In genomic region chr13:22044432-22045155, GRCm38 (mm10) we compare ENCODE assay signal across 10 mouse cellular contexts. TPM values are rescaled to one million over a fixed set of nuclear protein-coding genes. Genes with fewer than 3 reads are reported as not detected.
DNase-seq lines count a peak whose midpoint lies in the region; ATAC-seq and TF ChIP-seq lines count a peak whose summit lies in the region.
"Had no signal": no experiment of that assay in that cellular context is flagged by ENCODE, and none has a peak within 500 bp of the region (broad histone marks: within the 10 kb centered on the region; RNA-seq: fewer than 3 reads in every experiment).

No protein-coding gene starts in this region.

- ATAC-seq in heart, embryonic 12.5 days (ENCODE audit: insufficient number of reproducible peaks, low FRiP score), result no peak
- ATAC-seq in lung, embryonic 16.5 days (ENCODE audit: low read depth), result no peak
- ATAC-seq in intestine, postnatal 0 days, result no peak
- ATAC-seq in midbrain, embryonic 15.5 days (replicated peaks), result no peak

- H3K27ac ChIP-seq in heart, embryonic 12.5 days (ENCODE audit: poor library complexity, severe bottlenecking), result no peak overlapping the region
- no peak overlapping the region; the same call in 1 of the 2 replicates for H3K27ac ChIP-seq in lung, embryonic 16.5 days (ENCODE audit: low read length)
- H3K27ac ChIP-seq in intestine, postnatal 0 days (ENCODE audit: low read depth, low read length), result no peak overlapping the region
- peak overlapping the region; percentile 85; the same call in 1 of the 2 replicates for H3K27ac ChIP-seq in midbrain, embryonic 15.5 days

- H3K9me3 ChIP-seq in heart, embryonic 12.5 days (replicated peaks), result no peaks in the 10 kb centered on the region
- H3K9me3 ChIP-seq in lung, embryonic 16.5 days (ENCODE audit: control insufficient read depth, low read length), result no peaks in the 10 kb centered on the region
- H3K9me3 ChIP-seq in intestine, postnatal 0 days (ENCODE audit: control insufficient read depth), result no peaks in the 10 kb centered on the region
- H3K9me3 ChIP-seq in midbrain, embryonic 15.5 days, result no peaks in the 10 kb centered on the region
- H3K9me3 ChIP-seq: hindbrain, embryonic 13.5 days had no signal

- no peak overlapping the region for H3K4me3 ChIP-seq in heart, embryonic 12.5 days
- peak overlapping the region; percentile 47 for H3K4me3 ChIP-seq in lung, embryonic 16.5 days (ENCODE audit: low read length)
- H3K4me3 ChIP-seq in intestine, postnatal 0 days (ENCODE audit: low read depth, low read length), result no peak overlapping the region
- no peak overlapping the region for H3K4me3 ChIP-seq in midbrain, embryonic 15.5 days

- no peak for DNase-seq in heart, postnatal 10 days
- no peak for DNase-seq in lung, postnatal 14 days
- DNase-seq in left cerebral cortex, adult 8-10 months (ENCODE audit: low spot score in 2 of 2), result no peak
- no peak for DNase-seq in layer of hippocampus, postnatal 10 days (ENCODE audit: low spot score in 2 of 2)
- DNase-seq: cerebellum, adult 9-11 months had no signal

- TF ChIP-seq CTCF in intestine, postnatal 0 days (IDR thresholded peaks at IDR 0.05; ENCODE audit: low read depth), result no peak

- WGBS in heart, embryonic 12.5 days, result 89% methylated on average over 6 of the region's 6 CpGs
- WGBS in lung, embryonic 16.5 days, result 85% methylated on average over 6 of the region's 6 CpGs
- WGBS in intestine, postnatal 0 days, result 90% methylated on average over 6 of the region's 6 CpGs
- 90% methylated on average over 6 of the region's 6 CpGs for WGBS in midbrain, embryonic 15.5 days

- no peaks in the 10 kb centered on the region for H3K36me3 ChIP-seq in heart, embryonic 12.5 days
- H3K36me3 ChIP-seq in lung, embryonic 16.5 days (ENCODE audit: control insufficient read depth, insufficient read depth, low read length), result no peaks in the 10 kb centered on the region
- H3K36me3 ChIP-seq in intestine, postnatal 0 days (ENCODE audit: control insufficient read depth, insufficient read depth), result no peaks in the 10 kb centered on the region
- no peaks in the 10 kb centered on the region for H3K36me3 ChIP-seq in midbrain, embryonic 15.5 days (replicated peaks)
- H3K36me3 ChIP-seq: hindbrain, embryonic 13.5 days had no signal

- H3K4me1 ChIP-seq in heart, embryonic 12.5 days (replicated peaks), result peaks cover 14% of the 10 kb centered on the region; the same call in 1 of the 2 replicates
- peaks cover 20% of the 10 kb centered on the region for H3K4me1 ChIP-seq in lung, embryonic 16.5 days (replicated peaks; ENCODE audit: control insufficient read depth, insufficient read depth, low read length)
- H3K4me1 ChIP-seq in intestine, postnatal 0 days (replicated peaks; ENCODE audit: control insufficient read depth, insufficient read depth, low read length), result 0 out of 2 replicates have a peak, but pooled peaks cover 5% of the 10 kb centered on the region
- peaks cover 37% of the 10 kb centered on the region for H3K4me1 ChIP-seq in midbrain, embryonic 15.5 days

- intact Hi-C loops in heart, postnatal 10 days (cut with DNase I), result loop anchor here (5.0 to 10.0 kb wide), 5 partner anchors 1360 to 1703 kb away; partner anchors contain the start of genes Hist1h2af, Hist1h2bb, Hist1h3c and Hist1h4d

- no peak overlapping the region for H3K9ac ChIP-seq in heart, embryonic 12.5 days
- peak overlapping the region; percentile 35; the same call in 1 of the 2 replicates for H3K9ac ChIP-seq in lung, embryonic 16.5 days (ENCODE audit: low read length)
- no peak overlapping the region for H3K9ac ChIP-seq in intestine, postnatal 0 days (ENCODE audit: low read depth, low read length)
- H3K9ac ChIP-seq in midbrain, embryonic 15.5 days, result no peak overlapping the region
- H3K9ac ChIP-seq: hindbrain, embryonic 13.5 days had no signal

- H3K27me3 ChIP-seq in heart, embryonic 12.5 days (replicated peaks), result no peaks in the 10 kb centered on the region
- no peaks in the 10 kb centered on the region for H3K27me3 ChIP-seq in lung, embryonic 16.5 days (ENCODE audit: control insufficient read depth, insufficient read depth, low read depth, low read length)
- H3K27me3 ChIP-seq in intestine, postnatal 0 days (replicated peaks; ENCODE audit: control insufficient read depth, insufficient read depth, low read length), result no peaks in the 10 kb centered on the region
- H3K27me3 ChIP-seq in midbrain, embryonic 15.5 days (replicated peaks), result no peaks in the 10 kb centered on the region
- H3K27me3 ChIP-seq: hindbrain, embryonic 13.5 days had no signal

- H3K4me2 ChIP-seq in heart, embryonic 12.5 days, result peak overlapping the region; percentile 2; the same call in 1 of the 2 replicates
- peak overlapping the region; percentile 60 for H3K4me2 ChIP-seq in lung, embryonic 16.5 days (ENCODE audit: low read depth, low read length)
- H3K4me2 ChIP-seq in intestine, postnatal 0 days (replicated peaks; ENCODE audit: low read depth), result 0 out of 2 replicates have a peak overlapping the region, but pooled peaks have one; percentile 70
- peak overlapping the region; percentile 87; the same call in 1 of the 2 replicates for H3K4me2 ChIP-seq in midbrain, embryonic 15.5 days

RNA-seq across cellular contexts. Expression of gene Hist1h2bj, which starts 1.6 kb away (rescaled TPM):
- 3.4 and 6.2 TPM in 2 replicates for polyA plus RNA-seq in heart, embryonic 12.5 days (2016; fragmentation: Nextera tagmentation; extraction: Ambion mirVana)
- total RNA-seq in heart, postnatal 10 days (2021), result 100 to 1,000 TPM; 116 to 123 TPM
- 12.9 and 16.4 TPM in 2 replicates for polyA plus RNA-seq in lung, embryonic 16.5 days (2015; fragmentation: Nextera tagmentation; extraction: Ambion mirVana)
- polyA plus RNA-seq in intestine, postnatal 0 days (2015; fragmentation: Nextera tagmentation; extraction: Ambion mirVana), result 2.3 and 4.1 TPM in 2 replicates
- polyA plus RNA-seq in midbrain, embryonic 15.5 days (2015; fragmentation: Nextera tagmentation; extraction: Ambion mirVana), result 2.9 and 3.0 TPM in 2 replicates
- 10 to 100 TPM in 2 of 4 experiments, 1 to 10 TPM in 2; 7.2 to 11.6 (median 10.4) TPM for total RNA-seq in left cerebral cortex, adult 8-10 months (2022)
- total RNA-seq in layer of hippocampus, postnatal 10 days (2021), result 10 to 100 TPM; 29.4 to 36.1 TPM

RNA-seq across cellular contexts. Expression of gene Hist1h2ag, which starts 1.9 kb away (rescaled TPM):
- polyA plus RNA-seq in heart, embryonic 12.5 days (2016; fragmentation: Nextera tagmentation; extraction: Ambion mirVana), result 11.6 and 14.5 TPM in 2 replicates
- total RNA-seq in heart, postnatal 10 days (2021), result 100 to 1,000 TPM; 142 to 176 TPM
- 36.8 and 53.7 TPM in 2 replicates for polyA plus RNA-seq in lung, embryonic 16.5 days (2015; fragmentation: Nextera tagmentation; extraction: Ambion mirVana)
- polyA plus RNA-seq in intestine, postnatal 0 days (2015; fragmentation: Nextera tagmentation; extraction: Ambion mirVana), result 12.9 and 16.0 TPM in 2 replicates
- polyA plus RNA-seq in midbrain, embryonic 15.5 days (2015; fragmentation: Nextera tagmentation; extraction: Ambion mirVana), result 5.4 and 6.8 TPM in 2 replicates
- total RNA-seq in left cerebral cortex, adult 8-10 months (2022), result 10 to 100 TPM in 3 of 4 experiments, 1 to 10 TPM in 1; 9.0 to 26.2 (median 21.0) TPM
- total RNA-seq in layer of hippocampus, postnatal 10 days (2021), result 10 to 100 TPM; 33.8 to 36.8 TPM

RNA-seq across cellular contexts. Expression of gene Hist1h4i, which starts 3.4 kb away (rescaled TPM):
- polyA plus RNA-seq in heart, embryonic 12.5 days (2016; fragmentation: Nextera tagmentation; extraction: Ambion mirVana), result 10.4 and 12.2 TPM in 2 replicates
- total RNA-seq in heart, postnatal 10 days (2021), result 10 to 100 TPM; 70.8 to 71.4 TPM
- 23.6 and 24.3 TPM in 2 replicates for polyA plus RNA-seq in lung, embryonic 16.5 days (2015; fragmentation: Nextera tagmentation; extraction: Ambion mirVana)
- polyA plus RNA-seq in intestine, postnatal 0 days (2015; fragmentation: Nextera tagmentation; extraction: Ambion mirVana), result 9.4 and 9.9 TPM in 2 replicates
- polyA plus RNA-seq in midbrain, embryonic 15.5 days (2015; fragmentation: Nextera tagmentation; extraction: Ambion mirVana), result 5.7 and 7.7 TPM in 2 replicates
- total RNA-seq in left cerebral cortex, adult 8-10 months (2022), result 10 to 100 TPM; 62.0 to 71.0 (median 68.4) TPM
- 10 to 100 TPM; 51.2 to 53.7 TPM for total RNA-seq in layer of hippocampus, postnatal 10 days (2021)

RNA-seq across cellular contexts. Expression of gene Hist1h2bk, which starts 8.9 kb away (rescaled TPM):
- polyA plus RNA-seq in heart, embryonic 12.5 days (2016; fragmentation: Nextera tagmentation; extraction: Ambion mirVana), result 2.3 and 3.6 TPM in 2 replicates
- total RNA-seq in heart, postnatal 10 days (2021), result 100 to 1,000 TPM; 213 to 221 TPM
- polyA plus RNA-seq in lung, embryonic 16.5 days (2015; fragmentation: Nextera tagmentation; extraction: Ambion mirVana), result 6.6 and 7.3 TPM in 2 replicates
- polyA plus RNA-seq in intestine, postnatal 0 days (2015; fragmentation: Nextera tagmentation; extraction: Ambion mirVana), result 0.90 and 1.8 TPM in 2 replicates
- polyA plus RNA-seq in midbrain, embryonic 15.5 days (2015; fragmentation: Nextera tagmentation; extraction: Ambion mirVana), result 0.54 and 0.63 TPM in 2 replicates
- 10 to 100 TPM in 3 of 4 experiments, 1 to 10 TPM in 1; 3.0 to 13.9 (median 10.7) TPM for total RNA-seq in left cerebral cortex, adult 8-10 months (2022)
- total RNA-seq in layer of hippocampus, postnatal 10 days (2021), result 10 to 100 TPM; 73.9 to 80.0 TPM

RNA-seq across cellular contexts. Expression of gene Hist1h2ah, which starts 9.2 kb away (rescaled TPM):
- 3.7 and 5.0 TPM in 2 replicates for polyA plus RNA-seq in heart, embryonic 12.5 days (2016; fragmentation: Nextera tagmentation; extraction: Ambion mirVana)
- total RNA-seq in heart, postnatal 10 days (2021), result 100 to 1,000 TPM; 181 to 187 TPM
- polyA plus RNA-seq in lung, embryonic 16.5 days (2015; fragmentation: Nextera tagmentation; extraction: Ambion mirVana), result 2.3 and 15.3 TPM in 2 replicates
- polyA plus RNA-seq in intestine, postnatal 0 days (2015; fragmentation: Nextera tagmentation; extraction: Ambion mirVana), result 3.4 and 5.3 TPM in 2 replicates
- polyA plus RNA-seq in midbrain, embryonic 15.5 days (2015; fragmentation: Nextera tagmentation; extraction: Ambion mirVana), result 1.9 TPM in 1 of 2 replicates, not detected in the other
- 10 to 100 TPM in 3 of 4 experiments, not detected in 1; 15.3 to 27.1 (median 22.8) TPM for total RNA-seq in left cerebral cortex, adult 8-10 months (2022)
- total RNA-seq in layer of hippocampus, postnatal 10 days (2021), result 10 to 100 TPM; 64.1 to 78.6 TPM
- polyA plus RNA-seq: hindbrain, embryonic 13.5 days had no signal

Comparison
In these comparisons a context has a peak if more than half of its experiments do, and no peak if none do; other contexts are left out.
1. H3K4me2 ChIP-seq: peak in every context shown above with its lines; median percentile 87 in midbrain, embryonic 15.5 days; 70 in intestine, postnatal 0 days; 60 in lung, embryonic 16.5 days; 2 in heart, embryonic 12.5 days.